Mouse (Mus musculus) mesoderm, embryonic 11.5 days (tissue): ENCODE measurements around the gene Slc39a7.
"Not testable (repeated sequence)": the region's sequence is repeated elsewhere in the genome, so short reads cannot be mapped to it uniquely, and the experiment has no call there.

Experiments used
- DNase-seq: peaks from one replicate; pipeline ENCODE4 v3.0.0-alpha.2; 2012; ENCODE audit warnings: low read depth, low spot score

Gene Slc39a7

GRCm38 (mm10) chr17:34030861-34031326, 588 bp downstream of the Slc39a7 start:
- no peak for DNase-seq

GRCm38 (mm10) chr17:34029890-34030595, 1.4 kb downstream of the Slc39a7 start:
- DNase-seq, result no peak

GRCm38 (mm10) chr17:34029150-34029889, 2.2 kb downstream of the Slc39a7 start:
- no peak for DNase-seq

GRCm38 (mm10) chr17:34028501-34029149, 2.9 kb downstream of the Slc39a7 start:
- no peak for DNase-seq

GRCm38 (mm10) chr17:34027656-34028223, 3.7 kb downstream of the Slc39a7 start, which contains the start of gene H2-Ke6:
Gene H2-Ke6, minus strand, starts transcription at chr17:34028060.
- peak; percentile 97 for DNase-seq

GRCm38 (mm10) chr17:34026917-34027655, 4.4 kb downstream of the Slc39a7 start:
- DNase-seq, result no peak

- no peak for DNase-seq
Measured at GRCm38 (mm10) chr17:34026221-34026620, 5.3 kb downstream of the Slc39a7 start.

GRCm38 (mm10) chr17:34025756-34026151, 5.7 kb downstream of the Slc39a7 start:
- DNase-seq, result peak; percentile 88

- no peak for DNase-seq
Measured at GRCm38 (mm10) chr17:34024861-34025755, 6.4 kb downstream of the Slc39a7 start.

GRCm38 (mm10) chr17:34024317-34024821, 7.1 kb downstream of the Slc39a7 start, which contains the start of gene Ring1:
Gene Ring1, minus strand, starts transcription at chr17:34024680.
- DNase-seq, result peak; percentile 92

GRCm38 (mm10) chr17:34023678-34024077, 7.8 kb downstream of the Slc39a7 start:
- DNase-seq, result no peak

- no peak for DNase-seq
Measured at GRCm38 (mm10) chr17:34022987-34023386, 8.5 kb downstream of the Slc39a7 start.

GRCm38 (mm10) chr17:34022414-34022783, 9.1 kb downstream of the Slc39a7 start:
- DNase-seq, result no peak

- no peak for DNase-seq
Measured at GRCm38 (mm10) chr17:34021539-34022413, 9.7 kb downstream of the Slc39a7 start.

GRCm38 (mm10) chr17:34013436-34013835, 18.0 kb downstream of the Slc39a7 start:
- DNase-seq, result no peak

GRCm38 (mm10) chr17:34010156-34010555, 21.3 kb downstream of the Slc39a7 start:
- DNase-seq, result no peak

GRCm38 (mm10) chr17:34006570-34006969, 24.9 kb downstream of the Slc39a7 start:
- no peak for DNase-seq

GRCm38 (mm10) chr17:34003426-34003825, 28.1 kb downstream of the Slc39a7 start:
- DNase-seq, result no peak

- DNase-seq, result not testable (repeated sequence)
Measured at GRCm38 (mm10) chr17:34000796-34001195, 30.7 kb downstream of the Slc39a7 start.
